Mouse (Mus musculus) intestine, embryonic 16.5 days (tissue): ENCODE measurements at regions not wholly inside any gene's neighbourhood (a gene's known extent, or its start where the extent isn't known, plus 50 kb on each side); places are given as distances from the start of the nearest gene placed in this dataset.

Source experiments
- ATAC-seq: fragments of 200-750 bp; cut with Nextera tagmentation; 2 replicates; pipeline ENCODE4 v1.8.0; 2017; ENCODE audit warnings: moderate TSS enrichment, moderate library complexity
- H3K27ac ChIP-seq: fragments of 300-500 bp; sonication (generic); 2 replicates; pipeline ENCODE4 v1.5.1; 2014; ENCODE audit warnings: mild to moderate bottlenecking, low read length
- H3K27me3 ChIP-seq: fragments of 300-500 bp; sonication (generic); replicated peaks from 2 replicates; pipeline ENCODE4 v1.6.1; 2014; ENCODE audit warnings: low read length, control low read depth, mixed read lengths; ENCODE audit not compliant: control insufficient read depth, insufficient read depth
- H3K36me3 ChIP-seq: fragments of 300-500 bp; sonication (generic); 2 replicates; pipeline ENCODE4 v1.6.1; 2014; ENCODE audit warnings: low read length, control low read depth; ENCODE audit not compliant: control insufficient read depth, insufficient read depth
- H3K4me1 ChIP-seq: fragments of 300-500 bp; sonication (generic); 2 replicates; pipeline ENCODE4 v1.6.1; 2014; ENCODE audit warnings: low read length, control low read depth, mixed read lengths; ENCODE audit not compliant: control insufficient read depth, insufficient read depth
- H3K4me2 ChIP-seq: fragments of 300-500 bp; sonication (generic); 2 replicates; pipeline ENCODE4 v1.6.1; 2014; ENCODE audit warnings: low read depth, low read length, control low read depth
- H3K4me3 ChIP-seq: fragments of 300-500 bp; sonication (generic); 2 replicates; pipeline ENCODE4 v1.5.1; 2014; ENCODE audit warnings: mild to moderate bottlenecking, low read length
- H3K9ac ChIP-seq: fragments of 300-500 bp; sonication (generic); 2 replicates; pipeline ENCODE4 v1.6.1; 2014; ENCODE audit warnings: low read depth, low read length
- H3K9me3 ChIP-seq: fragments of 300-500 bp; sonication (generic); 2 replicates; pipeline ENCODE4 v1.6.1; 2016; ENCODE audit warnings: low read length, control low read depth; ENCODE audit not compliant: control insufficient read depth
- whole genome bisulfite sequencing: fragments of 180-500 bp; shearing (Covaris S2); extraction: QIAGEN DNeasy Blood & Tissue Kit; methylation state at CpG from one replicate; pipeline ENCODE4 v1.1.7; 2014; 5-methylcytosine and 5-hydroxymethylcytosine counted together

- Histone ChIP-seq H3K27ac (no peak overlapping the region), H3K36me3 (no peaks in the 10 kb centered on the region), H3K9me3 (no peaks in the 10 kb centered on the region), H3K27me3 (no peaks in the 10 kb centered on the region), H3K9ac (no peak overlapping the region), H3K4me2 (no peak overlapping the region), H3K4me3 (no peak overlapping the region), H3K4me1 (no peaks in the 10 kb centered on the region)
- 86% methylated on average over 11 of the region's 11 CpGs for WGBS
- no peak for ATAC-seq
Measured at GRCm38 (mm10) chr13:40413074-40413473, 51.8 kb upstream of the Ofcc1 start.
